Mouse (Mus musculus) CH12.LX (cell line): ENCODE measurements around the gene Scarb1.

Source experiments
- CHD2 ChIP-seq: IDR thresholded peaks from 2 replicates; pipeline ENCODE4 v1.6.1; 2011; ENCODE audit warnings: low read length, improper control_type of control experiment
- HCFC1 ChIP-seq: IDR thresholded peaks from 2 replicates; pipeline ENCODE4 v1.6.1; 2012; ENCODE audit warnings: low read depth, mild to moderate bottlenecking, inconsistent platforms, low read length, improper control_type of control experiment
- RAD21 ChIP-seq: IDR thresholded peaks from 2 replicates; pipeline ENCODE4 v1.6.1; 2011; ENCODE audit warnings: low read depth, mild to moderate bottlenecking, low read length, improper control_type of control experiment, moderate library complexity

GRCm38 (mm10) chr5:125375871-125376270, 35.0 kb upstream of the Scarb1 start:
- no peak for TF ChIP-seq RAD21
- no peak for TF ChIP-seq CHD2
- no peak for TF ChIP-seq HCFC1
